Mouse (Mus musculus): ENCODE results near the gene H2-Aa.

DNA sequence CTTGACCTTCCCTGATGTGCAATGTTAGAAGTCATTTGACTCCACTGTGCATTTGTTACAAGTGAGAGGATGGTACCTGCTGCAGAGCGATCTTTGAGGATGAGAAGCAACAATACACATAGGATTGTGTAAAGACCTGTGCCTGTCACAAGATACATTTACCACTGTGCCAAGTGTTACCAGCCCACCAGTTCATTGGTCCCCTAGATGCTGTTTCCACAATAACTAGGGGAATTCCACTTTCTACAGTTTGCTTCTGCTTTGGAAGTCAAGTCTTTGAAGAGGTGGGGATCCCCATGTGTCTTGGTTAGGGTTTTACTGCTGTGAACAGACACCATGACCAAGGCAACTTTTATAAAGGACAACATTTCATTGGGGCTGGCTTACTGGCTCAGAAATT lies 43.6 kb upstream of the H2-Aa start:
- TF ChIP-seq CTCF (IDR thresholded peaks at IDR 0.05) (no peak), EP300 (IDR thresholded peaks at IDR 0.05) (no peak)

Data from lung, postnatal 0 days (tissue).